Mouse (Mus musculus): ENCODE measurements around the gene Slc35f6. TPM values are rescaled to one million over a fixed set of nuclear protein-coding genes. Genes with fewer than 3 reads are reported as not detected.

The Slc35f6 gene
- polyA plus RNA-seq, 1 experiment from 2014 or later, result 10.6 TPM

DNA sequence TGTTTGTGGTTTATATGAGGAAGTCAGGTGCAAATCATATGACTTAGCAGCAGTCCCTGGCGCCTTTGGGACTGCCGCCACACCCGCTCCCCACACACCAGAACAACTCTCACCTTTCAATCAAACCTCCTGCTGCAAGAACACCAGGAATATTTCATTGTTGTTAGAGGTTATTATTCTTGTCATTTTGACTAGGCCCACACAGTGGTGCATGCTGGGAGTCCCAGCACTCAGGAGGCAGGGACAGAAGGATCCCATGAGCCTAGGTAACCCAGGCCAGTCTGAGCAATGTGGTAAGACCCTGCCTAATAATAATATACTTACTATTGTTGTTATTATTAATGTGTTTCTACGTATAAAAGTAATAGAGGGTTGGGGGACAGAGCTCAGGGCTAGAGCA is 35.2 kb upstream of the Slc35f6 start:
- H3K4me2 ChIP-seq, result no peak overlapping the region
- H3K4me3 ChIP-seq (replicated peaks), result no peak overlapping the region
- 58% methylated on average over 4 of the region's 4 CpGs for WGBS (ENCODE audit: insufficient replicate concordance)
- no peaks in the 10 kb centered on the region for H3K36me3 ChIP-seq
- H3K9me3 ChIP-seq (replicated peaks), result no peaks in the 10 kb centered on the region
- H3K27me3 ChIP-seq, result 0 out of 2 replicates have a peak, but pooled peaks cover 5% of the 10 kb centered on the region
- H3K27ac ChIP-seq, result no peak overlapping the region
- H3K4me1 ChIP-seq (replicated peaks), result peaks cover 20% of the 10 kb centered on the region
- ATAC-seq (ENCODE audit: low read depth) (no peak), DNase-seq (no peak)
- H3K9ac ChIP-seq, result no peak overlapping the region

GRCm38 (mm10) chr5:30613242-30613641 is 34.5 kb upstream of the Slc35f6 start:
- DNase-seq (no peak), ATAC-seq (ENCODE audit: low read depth) (no peak)
- Histone ChIP-seq H3K4me1 (replicated peaks) (peaks cover 26% of the 10 kb centered on the region), H3K4me2 (no peak overlapping the region), H3K9me3 (replicated peaks) (no peaks in the 10 kb centered on the region), H3K27ac (no peak overlapping the region), H3K9ac (no peak overlapping the region), H3K27me3 (0 out of 2 replicates have a peak, but pooled peaks cover 5% of the 10 kb centered on the region), H3K4me3 (replicated peaks) (no peak overlapping the region), H3K36me3 (no peaks in the 10 kb centered on the region)
- WGBS (ENCODE audit: insufficient replicate concordance), result 65% methylated on average over 8 of the region's 8 CpGs

DNA sequence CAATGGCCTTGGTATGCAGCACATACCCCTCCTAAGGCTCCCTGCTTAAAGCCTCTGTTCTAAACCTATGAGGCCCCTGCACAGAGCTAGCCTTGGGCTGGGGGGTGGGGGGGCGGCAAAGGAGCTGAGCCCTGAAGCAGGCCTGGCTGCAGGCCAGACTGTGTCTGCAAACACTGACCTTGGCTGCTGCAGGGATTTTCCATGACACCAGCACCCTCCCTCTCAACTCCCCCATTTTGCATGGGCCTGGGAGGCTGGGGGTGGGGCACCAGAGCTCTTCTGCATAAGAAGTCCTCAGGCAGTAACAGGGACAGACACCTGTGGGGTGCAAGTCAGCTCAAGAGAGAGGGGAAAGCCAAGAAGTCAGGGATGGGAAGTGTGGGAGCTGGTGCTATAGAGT is 33.5 kb upstream of the Slc35f6 start:
- WGBS (ENCODE audit: insufficient replicate concordance), result 25% methylated on average over 1 of the region's 1 CpGs
- Histone ChIP-seq H3K27me3 (0 out of 2 replicates have a peak, but pooled peaks cover 5% of the 10 kb centered on the region), H3K4me1 (replicated peaks) (peaks cover 30% of the 10 kb centered on the region), H3K4me2 (no peak overlapping the region), H3K4me3 (replicated peaks) (no peak overlapping the region), H3K9me3 (replicated peaks) (no peaks in the 10 kb centered on the region), H3K36me3 (no peaks in the 10 kb centered on the region), H3K9ac (no peak overlapping the region), H3K27ac (no peak overlapping the region)
- ATAC-seq (ENCODE audit: low read depth), result 0 out of 2 replicates have a peak, but pooled peaks have one; percentile 41
- DNase-seq, result no peak

DNA sequence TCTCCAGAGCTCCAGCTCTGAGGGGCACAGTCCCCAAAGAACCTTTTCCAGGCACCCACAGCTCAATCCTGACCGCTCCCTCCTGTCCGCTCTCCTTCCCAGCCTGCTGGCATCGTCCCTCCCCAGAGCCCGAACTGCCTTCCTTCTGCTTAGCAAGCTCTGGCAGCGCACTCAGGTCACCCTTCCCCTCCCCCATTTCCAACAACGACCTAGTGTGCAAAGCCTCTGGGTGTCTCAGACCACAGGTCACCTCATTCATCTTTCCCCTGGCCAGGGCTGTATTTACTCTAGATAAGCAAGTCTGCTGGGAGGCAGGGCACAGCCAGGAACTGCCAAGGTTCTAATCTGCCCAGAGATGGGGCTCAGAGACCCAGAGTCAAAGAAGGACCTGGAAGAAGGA is 32.3 kb upstream of the Slc35f6 start:
- DNase-seq (no peak), ATAC-seq (ENCODE audit: low read depth) (peak; percentile 62)
- WGBS (ENCODE audit: insufficient replicate concordance), result 30% methylated on average over 6 of the region's 6 CpGs
- no peak overlapping the region for H3K4me3 ChIP-seq (replicated peaks)
- H3K9me3 ChIP-seq (replicated peaks), result no peaks in the 10 kb centered on the region
- peaks cover 30% of the 10 kb centered on the region for H3K4me1 ChIP-seq (replicated peaks)
- no peaks in the 10 kb centered on the region for H3K36me3 ChIP-seq
- peak overlapping the region; percentile 14; the same call in 1 of the 2 replicates for H3K4me2 ChIP-seq
- H3K27me3 ChIP-seq, result peaks cover 8% of the 10 kb centered on the region
- H3K27ac ChIP-seq, result no peak overlapping the region
- H3K9ac ChIP-seq, result no peak overlapping the region

DNA sequence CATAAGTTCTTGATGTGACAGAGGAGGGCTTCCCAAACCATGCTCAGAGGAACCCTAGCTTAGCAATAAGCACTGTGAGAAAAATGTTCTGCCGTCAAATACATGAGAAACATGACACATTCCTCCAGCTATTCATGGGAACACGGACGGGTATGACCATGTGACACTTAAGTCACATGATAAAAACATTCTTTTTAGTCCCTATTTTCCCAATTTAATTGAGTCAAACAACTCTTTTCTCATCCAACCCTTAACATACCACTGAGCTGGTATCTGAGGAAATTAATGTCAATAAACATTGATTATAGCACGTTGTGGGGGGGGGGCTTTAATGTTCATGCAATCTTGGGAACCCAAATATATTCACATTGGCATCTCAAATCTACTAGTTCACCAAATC is 31.9 kb upstream of the Slc35f6 start:
- Histone ChIP-seq H3K4me2 (no peak overlapping the region), H3K36me3 (no peaks in the 10 kb centered on the region), H3K4me3 (replicated peaks) (no peak overlapping the region), H3K9ac (no peak overlapping the region), H3K4me1 (replicated peaks) (peaks cover 30% of the 10 kb centered on the region), H3K9me3 (replicated peaks) (no peaks in the 10 kb centered on the region), H3K27me3 (peaks cover 12% of the 10 kb centered on the region), H3K27ac (no peak overlapping the region)
- DNase-seq (no peak), ATAC-seq (ENCODE audit: low read depth) (no peak)
- 48% methylated on average over 4 of the region's 4 CpGs for WGBS (ENCODE audit: insufficient replicate concordance)

- no peak overlapping the region for H3K27ac ChIP-seq
- H3K36me3 ChIP-seq, result no peaks in the 10 kb centered on the region
- H3K4me1 ChIP-seq (replicated peaks), result peaks cover 30% of the 10 kb centered on the region
- ATAC-seq (ENCODE audit: low read depth), result no peak
- H3K4me3 ChIP-seq (replicated peaks), result no peak overlapping the region
- no peaks in the 10 kb centered on the region for H3K9me3 ChIP-seq (replicated peaks)
- no peak overlapping the region for H3K9ac ChIP-seq
- peaks cover 20% of the 10 kb centered on the region for H3K27me3 ChIP-seq
- WGBS (ENCODE audit: insufficient replicate concordance), result 13% methylated on average over 3 of the region's 3 CpGs
- no peak for DNase-seq
- H3K4me2 ChIP-seq, result no peak overlapping the region
These were observed 31.1 kb upstream of the Slc35f6 start for GRCm38 (mm10) chr5:30616644-30617043.

- no peak for DNase-seq
- peaks cover 36% of the 10 kb centered on the region for H3K4me1 ChIP-seq (replicated peaks)
- 12% methylated on average over 3 of the region's 3 CpGs for WGBS (ENCODE audit: insufficient replicate concordance)
- no peak for ATAC-seq (ENCODE audit: low read depth)
- no peak overlapping the region for H3K27ac ChIP-seq
- H3K27me3 ChIP-seq, result peaks cover 27% of the 10 kb centered on the region
- H3K9me3 ChIP-seq (replicated peaks), result no peaks in the 10 kb centered on the region
- no peaks in the 10 kb centered on the region for H3K36me3 ChIP-seq
- H3K9ac ChIP-seq, result no peak overlapping the region
- H3K4me3 ChIP-seq (replicated peaks), result no peak overlapping the region
- H3K4me2 ChIP-seq, result no peak overlapping the region
These were observed 30.4 kb upstream of the Slc35f6 start for GRCm38 (mm10) chr5:30617357-30617756.

DNA sequence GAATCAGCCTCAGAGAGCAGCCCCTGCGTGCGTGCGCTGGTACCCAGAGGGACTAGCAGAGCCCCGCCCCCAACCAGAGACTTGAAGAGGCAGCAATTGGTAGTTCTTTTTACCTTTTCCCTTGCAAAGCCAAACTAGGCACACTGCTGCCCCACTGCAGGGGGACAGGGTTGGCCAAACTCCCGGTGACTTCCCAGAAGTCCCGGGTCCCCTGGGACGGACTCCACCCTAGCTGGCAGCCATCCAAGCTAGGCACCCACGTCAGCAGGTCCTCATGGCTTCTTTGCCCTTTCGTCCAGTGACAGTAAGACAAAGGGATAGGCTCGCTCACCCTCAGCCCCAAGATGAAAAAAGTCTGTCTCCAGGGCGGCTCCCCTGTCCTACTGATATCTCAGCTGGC is 29.9 kb upstream of the Slc35f6 start:
- H3K4me2 ChIP-seq, result no peak overlapping the region
- ATAC-seq (ENCODE audit: low read depth) (no peak), DNase-seq (no peak)
- H3K4me3 ChIP-seq (replicated peaks), result no peak overlapping the region
- no peak overlapping the region for H3K27ac ChIP-seq
- peaks cover 41% of the 10 kb centered on the region for H3K4me1 ChIP-seq (replicated peaks)
- H3K9ac ChIP-seq, result no peak overlapping the region
- H3K9me3 ChIP-seq (replicated peaks), result no peaks in the 10 kb centered on the region
- H3K36me3 ChIP-seq, result no peaks in the 10 kb centered on the region
- WGBS (ENCODE audit: insufficient replicate concordance), result 28% methylated on average over 11 of the region's 11 CpGs
- peaks cover 32% of the 10 kb centered on the region for H3K27me3 ChIP-seq

GRCm38 (mm10) chr5:30618376-30619003 is 29.2 kb upstream of the Slc35f6 start:
- ATAC-seq (ENCODE audit: low read depth) (no peak), DNase-seq (no peak)
- Histone ChIP-seq H3K27ac (no peak overlapping the region), H3K4me2 (no peak overlapping the region), H3K4me3 (replicated peaks) (no peak overlapping the region), H3K9me3 (replicated peaks) (no peaks in the 10 kb centered on the region), H3K4me1 (replicated peaks) (peaks cover 42% of the 10 kb centered on the region), H3K9ac (no peak overlapping the region), H3K27me3 (peaks cover 39% of the 10 kb centered on the region), H3K36me3 (no peaks in the 10 kb centered on the region)
- 58% methylated on average over 8 of the region's 8 CpGs for WGBS (ENCODE audit: insufficient replicate concordance)

DNA sequence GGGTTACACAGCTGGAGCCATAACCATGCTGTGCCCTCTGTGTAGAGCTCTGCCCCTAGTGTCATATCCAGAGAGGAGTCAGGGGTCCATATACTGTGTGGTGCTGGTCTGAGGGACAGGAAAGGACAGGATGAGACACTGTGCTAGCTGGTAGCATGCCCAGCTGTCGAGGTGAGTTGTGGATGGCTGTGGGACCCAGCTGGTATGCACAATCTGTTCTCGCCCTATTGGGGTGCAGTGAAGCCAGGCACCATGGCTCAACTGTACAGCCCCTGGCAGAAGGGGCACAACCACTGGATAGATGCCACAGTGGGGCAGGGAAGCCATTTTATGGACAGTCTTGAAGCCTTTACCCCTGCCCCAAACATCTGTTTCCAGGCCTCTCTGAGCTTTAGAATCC is 28.5 kb upstream of the Slc35f6 start:
- Histone ChIP-seq H3K4me1 (replicated peaks) (peaks cover 38% of the 10 kb centered on the region), H3K27me3 (peaks cover 45% of the 10 kb centered on the region)
- DNase-seq, result no peak

GRCm38 (mm10) chr5:30620567-30620966 is 27.2 kb upstream of the Slc35f6 start:
- Histone ChIP-seq H3K9me3 (replicated peaks) (no peaks in the 10 kb centered on the region), H3K36me3 (no peaks in the 10 kb centered on the region), H3K4me2 (no peak overlapping the region), H3K9ac (no peak overlapping the region), H3K27me3 (peaks cover 45% of the 10 kb centered on the region), H3K4me1 (replicated peaks) (peaks cover 27% of the 10 kb centered on the region), H3K4me3 (replicated peaks) (no peak overlapping the region), H3K27ac (no peak overlapping the region)
- ATAC-seq (ENCODE audit: low read depth) (no peak), DNase-seq (no peak)
- 92% methylated on average over 20 of the region's 20 CpGs for WGBS (ENCODE audit: insufficient replicate concordance)

More for the DNA sequence above, 28.5 kb upstream of the Slc35f6 start:
- ATAC-seq (ENCODE audit: low read depth), result no peak
- 53% methylated on average over 2 of the region's 2 CpGs for WGBS (ENCODE audit: insufficient replicate concordance)
- Histone ChIP-seq H3K4me3 (replicated peaks) (no peak overlapping the region), H3K4me2 (no peak overlapping the region), H3K27ac (no peak overlapping the region), H3K9me3 (replicated peaks) (no peaks in the 10 kb centered on the region), H3K36me3 (no peaks in the 10 kb centered on the region), H3K9ac (no peak overlapping the region)

DNA sequence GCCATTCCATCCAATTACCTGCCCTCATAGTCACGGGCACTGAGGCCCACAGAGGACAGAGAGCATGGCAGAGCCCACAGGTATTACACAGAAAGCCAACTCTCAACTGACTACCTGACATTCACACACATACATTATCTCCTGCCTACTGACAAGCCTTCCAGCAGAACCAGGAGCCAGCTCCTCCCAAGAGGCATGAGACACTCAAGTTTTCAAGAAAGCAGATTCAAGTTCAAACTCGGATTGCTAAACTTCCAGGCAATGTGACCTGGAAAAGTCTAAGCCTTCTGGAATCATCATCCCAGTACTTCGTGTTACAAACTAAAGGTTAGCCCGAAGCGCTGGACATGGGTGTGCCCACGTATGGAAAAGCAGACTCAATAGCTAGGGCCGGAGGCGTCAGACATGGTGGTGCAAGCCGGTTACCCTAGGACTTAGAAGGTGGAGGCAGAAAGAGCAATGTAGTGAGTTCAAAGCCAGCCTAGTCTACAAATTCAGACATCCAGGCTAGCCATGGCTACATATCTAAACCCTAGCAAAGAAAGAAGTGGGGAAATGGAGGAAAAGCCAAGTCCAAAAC is 26.4 kb upstream of the Slc35f6 start:
- 71% methylated on average over 9 of the region's 9 CpGs for WGBS (ENCODE audit: insufficient replicate concordance)
- Histone ChIP-seq H3K4me3 (replicated peaks) (no peak overlapping the region), H3K4me1 (replicated peaks) (peaks cover 27% of the 10 kb centered on the region), H3K9ac (no peak overlapping the region), H3K27me3 (peaks cover 45% of the 10 kb centered on the region), H3K36me3 (no peaks in the 10 kb centered on the region), H3K9me3 (replicated peaks) (no peaks in the 10 kb centered on the region), H3K27ac (no peak overlapping the region), H3K4me2 (no peak overlapping the region)
- no peak for ATAC-seq (ENCODE audit: low read depth)
- DNase-seq, result no peak
